Mouse (Mus musculus): ENCODE results near the gene Ppp2r5a. TPM values are rescaled to one million over a fixed set of nuclear protein-coding genes. Genes with fewer than 3 reads are reported as not detected.
"Not testable (repeated sequence)": the region's sequence is repeated elsewhere in the genome, so short reads cannot be mapped to it uniquely, and the experiment has no call there.

The Ppp2r5a gene
- polyA plus RNA-seq, 1 experiment from 2014 or later: 12.3 TPM

DNA sequence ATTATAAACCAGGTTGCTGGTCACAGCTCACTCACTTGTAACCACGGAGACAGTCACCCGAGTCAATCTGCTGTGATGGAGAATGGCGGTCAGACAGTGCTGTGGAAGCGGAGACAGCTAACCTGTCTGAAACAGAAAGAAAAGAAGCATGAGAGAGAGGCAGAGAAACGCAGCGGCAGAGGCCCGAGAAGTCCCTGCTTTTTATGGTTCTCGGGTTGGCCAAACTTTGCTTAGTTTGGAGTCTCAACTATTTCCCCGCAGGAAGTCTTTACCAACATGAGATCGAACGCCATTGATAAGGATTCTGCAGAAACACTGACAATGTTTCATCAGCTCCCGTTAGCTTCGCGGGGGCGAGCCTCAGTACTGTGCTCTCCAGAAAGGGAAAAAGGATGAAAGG lies 29.0 kb upstream of the Ppp2r5a start:
- Histone ChIP-seq H3K4me3 (no peak overlapping the region), H3K36me3 (no peaks in the 10 kb centered on the region), H3K27me3 (no peaks in the 10 kb centered on the region), H3K9me3 (no peaks in the 10 kb centered on the region), H3K4me1 (peaks cover 20% of the 10 kb centered on the region), H3K27ac (replicated peaks) (no peak overlapping the region), H3K9ac (replicated peaks) (no peak overlapping the region), H3K4me2 (replicated peaks) (no peak overlapping the region)
- 87% methylated on average over 15 of the region's 15 CpGs for WGBS
- no peak for ATAC-seq (ENCODE audit: low FRiP score, low read depth)

DNA sequence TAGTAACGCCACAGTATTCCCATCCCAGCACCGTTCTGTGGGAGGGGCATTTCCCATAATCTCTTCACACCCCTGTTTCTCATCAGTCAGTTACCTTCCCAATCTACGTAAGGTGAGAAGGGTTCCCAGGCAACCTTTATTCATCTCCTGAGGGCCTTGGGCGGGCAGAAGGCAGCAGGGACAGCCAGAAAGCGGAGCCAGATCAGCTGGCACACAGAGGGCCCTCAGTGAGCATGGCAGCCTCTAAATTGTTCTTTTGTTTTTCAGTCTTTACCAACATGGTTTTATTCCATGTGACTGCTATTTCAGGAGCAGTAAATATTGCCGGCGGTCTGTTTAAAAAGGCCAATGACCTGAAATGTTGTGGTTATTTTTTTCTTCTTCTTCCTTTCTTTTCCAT lies 27.0 kb upstream of the Ppp2r5a start:
- Histone ChIP-seq H3K4me1 (peaks cover 2% of the 10 kb centered on the region), H3K4me2 (replicated peaks) (no peak overlapping the region)

DNA sequence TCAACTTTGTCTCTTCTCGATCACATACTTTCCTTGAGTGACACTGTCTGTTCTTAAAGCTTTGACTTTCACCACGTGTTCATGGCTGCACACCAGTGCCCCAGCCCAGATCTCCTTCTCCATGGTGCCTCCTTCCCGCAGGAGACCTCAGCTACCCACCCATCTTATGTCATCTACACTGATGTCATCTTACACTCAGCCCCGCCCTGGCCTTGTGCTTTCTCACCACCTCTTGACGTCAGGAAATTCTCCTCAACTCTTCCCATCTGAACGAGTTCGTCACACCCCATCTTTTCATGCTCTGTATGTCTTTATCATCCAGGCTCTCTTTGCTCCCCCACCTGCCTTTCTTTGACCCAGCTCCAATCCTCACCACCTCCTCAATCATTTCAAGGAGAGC lies 22.8 kb upstream of the Ppp2r5a start:
- Histone ChIP-seq H3K36me3 (no peaks in the 10 kb centered on the region), H3K4me2 (replicated peaks) (no peak overlapping the region), H3K4me1 (no peaks in the 10 kb centered on the region), H3K27ac (replicated peaks) (no peak overlapping the region), H3K9me3 (no peaks in the 10 kb centered on the region), H3K27me3 (no peaks in the 10 kb centered on the region), H3K9ac (replicated peaks) (no peak overlapping the region), H3K4me3 (no peak overlapping the region)
- 82% methylated on average over 7 of the region's 7 CpGs for WGBS
- ATAC-seq (ENCODE audit: low FRiP score, low read depth): no peak

More for the DNA sequence above, 27.0 kb upstream of the Ppp2r5a start:
- Histone ChIP-seq H3K4me3 (no peak overlapping the region), H3K27me3 (no peaks in the 10 kb centered on the region), H3K27ac (replicated peaks) (no peak overlapping the region), H3K9ac (replicated peaks) (no peak overlapping the region), H3K9me3 (no peaks in the 10 kb centered on the region), H3K36me3 (no peaks in the 10 kb centered on the region)
- ATAC-seq (ENCODE audit: low FRiP score, low read depth): no peak
- 74% methylated on average over 7 of the region's 7 CpGs for WGBS

DNA sequence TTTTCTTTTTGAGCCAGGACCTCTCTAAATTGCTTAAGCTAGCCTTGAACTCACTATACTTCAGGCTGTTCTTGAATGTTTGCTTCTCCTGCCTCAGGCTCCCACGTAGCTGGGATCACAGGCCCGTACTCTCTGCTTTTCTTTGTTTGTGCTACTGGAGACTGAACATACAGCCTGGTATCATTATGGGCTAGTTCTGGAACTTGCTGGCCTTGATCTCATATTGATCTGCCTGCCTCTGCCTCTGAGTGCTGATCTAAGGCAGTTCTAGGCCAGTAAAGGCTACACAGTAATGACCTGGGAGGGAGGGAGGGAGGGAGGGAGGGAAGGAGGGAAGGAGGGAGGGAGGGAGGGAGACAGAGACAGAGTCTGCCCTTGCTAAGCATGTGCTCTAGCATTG lies 20.1 kb upstream of the Ppp2r5a start:
- Histone ChIP-seq H3K4me1 (no peaks in the 10 kb centered on the region), H3K27me3 (no peaks in the 10 kb centered on the region), H3K27ac (replicated peaks) (no peak overlapping the region), H3K9ac (replicated peaks) (no peak overlapping the region), H3K4me2 (replicated peaks) (no peak overlapping the region), H3K36me3 (no peaks in the 10 kb centered on the region), H3K4me3 (no peak overlapping the region), H3K9me3 (no peaks in the 10 kb centered on the region)
- no peak for ATAC-seq (ENCODE audit: low FRiP score, low read depth)
- WGBS: 69% methylated on average over 2 of the region's 2 CpGs

DNA sequence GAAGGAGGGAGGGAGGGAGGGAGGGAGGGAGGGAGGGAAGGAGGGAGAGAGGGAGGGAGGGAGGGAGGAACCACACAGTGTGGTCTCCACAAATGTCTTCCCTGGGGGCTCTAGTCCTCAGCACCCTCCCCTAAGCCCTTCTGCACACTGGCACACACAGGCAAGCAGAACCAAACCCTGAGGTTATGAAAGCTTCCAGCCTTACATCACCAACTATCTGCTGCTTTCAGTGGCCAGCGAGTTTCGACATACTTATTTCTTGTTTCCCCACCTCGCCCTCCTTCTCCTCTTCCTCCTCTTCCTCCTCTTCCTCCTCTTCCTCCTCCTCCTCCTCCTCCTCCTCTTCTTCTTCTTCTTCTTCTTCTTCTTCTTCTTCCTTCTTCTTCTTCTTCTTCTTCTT lies 19.6 kb upstream of the Ppp2r5a start:
- H3K36me3 ChIP-seq; H3K27ac ChIP-seq (replicated peaks); H3K27me3 ChIP-seq; H3K4me2 ChIP-seq (replicated peaks); H3K4me1 ChIP-seq; H3K9ac ChIP-seq (replicated peaks); H3K9me3 ChIP-seq; ATAC-seq (ENCODE audit: low FRiP score, low read depth); H3K4me3 ChIP-seq: not testable (repeated sequence)
- 65% methylated on average over 3 of the region's 3 CpGs for WGBS

DNA sequence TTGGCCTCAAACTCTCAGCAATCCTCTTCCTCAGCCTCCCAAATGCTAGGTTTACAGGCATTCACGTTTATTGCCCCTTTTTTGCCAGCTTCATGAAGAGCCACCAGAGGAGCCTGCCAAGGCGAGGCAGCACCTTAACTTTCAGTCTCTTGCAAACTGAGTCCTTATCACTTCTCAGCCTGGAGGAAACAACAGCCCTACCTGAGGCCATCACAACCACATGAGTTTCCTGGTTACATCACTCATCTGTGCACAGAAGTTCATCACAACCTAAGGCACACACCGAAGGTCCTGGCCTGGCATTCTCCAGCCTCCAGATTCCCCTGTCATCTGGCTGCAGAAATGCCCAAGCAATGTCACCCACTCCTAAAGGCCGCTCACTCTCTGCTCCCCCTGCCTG lies 19.1 kb upstream of the Ppp2r5a start:
- Histone ChIP-seq H3K27me3 (no peaks in the 10 kb centered on the region), H3K4me2 (replicated peaks) (no peak overlapping the region), H3K4me3 (no peak overlapping the region), H3K4me1 (no peaks in the 10 kb centered on the region), H3K36me3 (no peaks in the 10 kb centered on the region), H3K9ac (replicated peaks) (no peak overlapping the region; the same call in 1 of the 2 replicates), H3K9me3 (no peaks in the 10 kb centered on the region), H3K27ac (replicated peaks) (no peak overlapping the region)
- 66% methylated on average over 4 of the region's 4 CpGs for WGBS
- no peak for ATAC-seq (ENCODE audit: low FRiP score, low read depth)

DNA sequence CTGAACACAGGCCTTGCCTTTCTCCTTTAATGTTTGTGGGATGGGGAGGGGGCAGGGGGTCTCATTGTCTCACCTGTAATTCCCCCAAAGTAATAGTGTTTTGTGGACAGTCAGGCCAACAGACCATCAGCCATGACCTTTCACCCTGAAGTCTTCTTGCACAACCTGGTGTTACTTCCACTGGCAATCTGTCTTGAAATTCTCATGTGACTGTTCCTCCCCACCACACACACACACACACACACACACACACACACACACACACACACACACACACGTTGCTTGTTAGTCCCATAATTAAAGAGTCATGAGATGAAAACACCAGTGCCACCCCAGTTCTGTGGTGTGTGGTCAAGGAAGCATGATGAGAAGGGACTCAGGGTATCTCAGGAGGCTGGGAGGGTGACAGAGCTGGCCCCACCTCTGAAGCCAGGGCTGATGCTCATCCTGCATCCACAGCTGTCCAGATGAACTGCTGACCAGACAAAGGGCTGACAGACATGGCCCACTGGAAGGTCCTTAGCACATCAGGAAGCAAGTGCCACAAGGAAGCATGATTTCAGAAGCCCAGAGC lies 18.4 kb upstream of the Ppp2r5a start:
- WGBS: 50% methylated on average over 1 of the region's 1 CpGs
- H3K4me3 ChIP-seq: no peak overlapping the region
- H3K27ac ChIP-seq (replicated peaks): no peak overlapping the region
- no peak for ATAC-seq (ENCODE audit: low FRiP score, low read depth)
- H3K9ac ChIP-seq (replicated peaks): no peak overlapping the region
- H3K4me2 ChIP-seq (replicated peaks): no peak overlapping the region
- no peaks in the 10 kb centered on the region for H3K4me1 ChIP-seq
- no peaks in the 10 kb centered on the region for H3K27me3 ChIP-seq
- no peaks in the 10 kb centered on the region for H3K36me3 ChIP-seq
- no peaks in the 10 kb centered on the region for H3K9me3 ChIP-seq

DNA sequence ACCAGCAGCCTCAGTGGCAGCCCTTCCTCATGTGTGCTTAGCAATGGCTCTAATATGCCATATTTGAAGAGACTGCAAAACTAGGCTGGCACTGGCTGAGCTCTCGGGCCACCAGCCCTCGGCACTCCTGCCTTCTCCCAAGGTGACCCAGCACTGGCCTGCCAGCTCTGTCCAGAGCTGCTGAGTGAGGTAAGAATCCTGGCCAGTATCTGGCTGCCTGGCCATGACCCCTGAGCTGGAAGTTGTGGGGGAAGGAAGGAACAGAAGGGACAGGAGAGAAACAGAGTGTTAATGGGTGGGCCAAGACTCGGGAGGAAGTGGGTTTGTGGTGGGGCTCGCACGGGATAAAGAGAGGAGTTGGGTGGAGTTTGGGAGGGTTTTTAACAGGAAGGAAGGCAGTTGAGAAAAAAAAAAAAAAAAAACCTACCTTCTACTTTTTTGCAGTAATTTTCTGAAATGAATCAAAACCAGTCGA lies 17.9 kb upstream of the Ppp2r5a start:
- H3K9me3 ChIP-seq: no peaks in the 10 kb centered on the region
- no peak overlapping the region for H3K4me3 ChIP-seq
- 68% methylated on average over 6 of the region's 6 CpGs for WGBS
- no peak overlapping the region for H3K4me2 ChIP-seq (replicated peaks)
- ATAC-seq (ENCODE audit: low FRiP score, low read depth): no peak
- H3K27me3 ChIP-seq: no peaks in the 10 kb centered on the region
- no peak overlapping the region for H3K27ac ChIP-seq (replicated peaks)
- no peaks in the 10 kb centered on the region for H3K36me3 ChIP-seq
- H3K4me1 ChIP-seq: no peaks in the 10 kb centered on the region
- no peak overlapping the region for H3K9ac ChIP-seq (replicated peaks)

DNA sequence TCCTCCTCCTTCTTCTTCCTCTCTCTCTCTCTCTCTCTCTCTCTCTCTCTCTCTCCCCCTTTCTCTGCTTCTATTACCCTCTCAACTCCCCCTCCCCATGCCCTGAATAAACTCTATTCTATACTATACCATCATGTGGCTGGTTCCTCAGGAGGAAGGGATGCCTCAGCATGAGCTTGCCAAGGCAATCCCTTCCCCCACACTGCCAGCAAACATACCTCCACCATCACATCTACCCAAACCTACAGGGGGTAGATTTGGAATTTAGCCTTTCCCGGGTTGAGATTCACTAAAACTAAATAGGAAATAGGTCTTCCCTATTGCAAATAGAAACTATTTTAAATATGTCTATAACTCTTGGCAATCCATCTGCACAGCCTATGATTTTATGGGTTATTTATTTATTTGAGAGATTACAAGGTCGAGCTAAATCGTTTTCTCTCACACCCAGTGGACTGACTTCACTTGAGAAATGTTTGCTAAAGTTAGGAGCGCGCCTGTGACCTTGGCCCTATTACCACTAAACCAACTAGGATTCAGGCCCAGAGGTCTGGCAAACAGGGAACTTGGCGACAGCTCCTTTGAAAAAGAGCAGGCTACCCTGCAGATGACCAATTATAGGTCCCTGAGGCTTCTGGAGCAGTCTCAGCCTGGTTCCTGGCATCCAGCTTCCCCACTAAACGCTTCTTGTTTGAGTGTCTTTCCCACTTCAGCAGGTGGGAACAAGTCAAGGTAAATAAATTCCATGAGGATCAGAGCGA lies 17.1 kb upstream of the Ppp2r5a start:
- H3K36me3 ChIP-seq: no peaks in the 10 kb centered on the region
- H3K9me3 ChIP-seq: no peaks in the 10 kb centered on the region
- WGBS: 51% methylated on average over 8 of the region's 8 CpGs
- no peaks in the 10 kb centered on the region for H3K27me3 ChIP-seq
- no peak for ATAC-seq (ENCODE audit: low FRiP score, low read depth)
- no peak overlapping the region for H3K4me3 ChIP-seq
- H3K4me1 ChIP-seq: no peaks in the 10 kb centered on the region
- no peak overlapping the region for H3K4me2 ChIP-seq (replicated peaks)
- H3K9ac ChIP-seq (replicated peaks): no peak overlapping the region
- no peak overlapping the region for H3K27ac ChIP-seq (replicated peaks)

DNA sequence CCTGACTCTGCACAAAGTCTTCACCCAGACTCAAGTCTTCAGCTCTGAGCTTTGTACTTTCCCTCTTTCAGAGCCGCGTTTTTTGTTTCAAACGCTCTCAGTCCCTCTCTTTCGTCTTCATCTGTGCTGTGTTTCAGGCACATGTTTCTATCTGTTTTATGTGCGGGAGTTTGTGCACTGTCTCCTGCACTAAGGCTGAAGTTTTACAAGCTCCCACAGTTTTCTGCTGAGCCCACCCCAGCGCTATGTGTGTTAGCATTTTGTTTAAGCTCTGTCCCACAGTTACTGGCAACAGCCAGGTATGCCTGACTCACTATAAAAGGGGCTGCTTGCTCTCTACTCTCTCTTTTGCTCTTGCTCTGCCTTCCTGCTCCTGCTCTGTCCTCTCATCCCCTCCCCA lies 16.3 kb upstream of the Ppp2r5a start:
- no peaks in the 10 kb centered on the region for H3K4me1 ChIP-seq
- H3K9ac ChIP-seq (replicated peaks): no peak overlapping the region
- no peak overlapping the region for H3K27ac ChIP-seq (replicated peaks)
- no peak for ATAC-seq (ENCODE audit: low FRiP score, low read depth)
- no peaks in the 10 kb centered on the region for H3K27me3 ChIP-seq
- H3K36me3 ChIP-seq: no peaks in the 10 kb centered on the region
- no peaks in the 10 kb centered on the region for H3K9me3 ChIP-seq
- no peak overlapping the region for H3K4me2 ChIP-seq (replicated peaks)
- no peak overlapping the region for H3K4me3 ChIP-seq
- 55% methylated on average over 6 of the region's 6 CpGs for WGBS

DNA sequence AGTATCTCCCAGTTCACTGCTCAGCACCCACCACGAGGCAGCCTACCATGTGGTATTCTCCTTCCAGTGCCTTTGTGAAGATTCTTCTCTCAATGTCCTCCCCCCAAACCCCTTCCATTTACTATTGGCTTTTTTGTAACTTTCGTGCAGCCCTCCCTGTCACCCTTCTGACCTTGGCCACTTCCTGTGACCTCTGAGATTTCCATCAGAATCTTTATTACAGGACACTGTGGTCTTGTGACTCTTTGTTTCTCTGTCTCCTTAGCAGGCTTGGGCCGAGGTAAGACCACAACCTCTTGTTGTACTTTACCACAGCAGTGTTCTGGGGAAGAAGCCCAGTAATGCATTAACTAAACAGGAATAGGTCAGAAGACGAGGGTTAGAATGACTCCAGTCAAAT lies 15.9 kb upstream of the Ppp2r5a start:
- Histone ChIP-seq H3K9me3 (no peaks in the 10 kb centered on the region), H3K4me1 (no peaks in the 10 kb centered on the region), H3K27ac (replicated peaks) (no peak overlapping the region), H3K4me3 (no peak overlapping the region), H3K27me3 (no peaks in the 10 kb centered on the region), H3K9ac (replicated peaks) (no peak overlapping the region), H3K4me2 (replicated peaks) (no peak overlapping the region), H3K36me3 (no peaks in the 10 kb centered on the region)
- WGBS: 67% methylated on average over 4 of the region's 4 CpGs
- ATAC-seq (ENCODE audit: low FRiP score, low read depth): no peak

DNA sequence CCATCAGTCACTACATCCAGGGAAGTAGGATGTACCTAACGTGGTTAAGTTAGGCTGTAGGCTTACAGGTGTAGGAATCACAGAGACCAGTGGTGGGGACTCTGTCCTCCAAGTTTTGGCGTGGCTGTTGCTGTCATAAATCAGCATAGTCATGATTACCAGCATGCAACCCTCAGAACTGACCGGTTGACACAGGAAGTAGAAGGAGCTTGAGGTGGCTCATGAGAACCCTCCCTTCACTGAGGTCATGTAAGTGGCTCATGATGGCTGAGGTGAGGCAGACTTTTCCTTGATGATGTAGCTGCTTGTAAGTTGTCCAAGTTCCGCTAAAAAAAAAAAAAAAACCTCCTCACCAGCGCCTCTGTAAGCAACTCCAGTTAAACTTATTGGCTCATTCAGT lies 14.0 kb upstream of the Ppp2r5a start:
- no peaks in the 10 kb centered on the region for H3K9me3 ChIP-seq
- H3K27ac ChIP-seq (replicated peaks): no peak overlapping the region
- no peaks in the 10 kb centered on the region for H3K27me3 ChIP-seq
- no peak for ATAC-seq (ENCODE audit: low FRiP score, low read depth)
- WGBS: 89% methylated on average over 5 of the region's 5 CpGs
- H3K4me3 ChIP-seq: no peak overlapping the region
- no peaks in the 10 kb centered on the region for H3K4me1 ChIP-seq
- H3K9ac ChIP-seq (replicated peaks): no peak overlapping the region
- no peak overlapping the region for H3K4me2 ChIP-seq (replicated peaks)
- no peaks in the 10 kb centered on the region for H3K36me3 ChIP-seq

DNA sequence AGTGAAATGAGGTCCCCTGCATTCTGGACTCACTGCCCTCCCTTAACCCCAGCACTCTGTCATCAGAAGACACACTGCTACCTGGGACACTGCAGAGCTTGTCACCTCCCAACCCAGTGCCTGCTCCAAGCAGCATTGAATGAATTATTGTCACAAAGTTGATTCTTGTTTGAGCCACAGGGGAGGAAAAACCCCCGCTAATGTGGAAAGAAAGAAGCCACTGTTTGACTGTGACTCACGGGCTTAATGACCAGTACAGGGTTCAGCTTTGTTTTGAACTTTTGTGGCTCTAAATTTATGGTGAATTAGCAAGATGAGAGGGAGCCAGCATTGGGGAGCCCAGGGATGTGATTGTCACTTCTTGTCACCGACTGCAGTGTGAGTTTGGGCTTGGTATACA lies 13.5 kb upstream of the Ppp2r5a start:
- WGBS: 37% methylated on average over 3 of the region's 3 CpGs

More for the DNA sequence above, 13.5 kb upstream of the Ppp2r5a start:
- no peak overlapping the region for H3K4me2 ChIP-seq (replicated peaks)
- no peaks in the 10 kb centered on the region for H3K27me3 ChIP-seq
- no peak overlapping the region for H3K27ac ChIP-seq (replicated peaks)
- H3K36me3 ChIP-seq: no peaks in the 10 kb centered on the region
- H3K9ac ChIP-seq (replicated peaks): no peak overlapping the region
- H3K4me1 ChIP-seq: no peaks in the 10 kb centered on the region
- no peaks in the 10 kb centered on the region for H3K9me3 ChIP-seq
- ATAC-seq (ENCODE audit: low FRiP score, low read depth): no peak
- no peak overlapping the region for H3K4me3 ChIP-seq

All from midbrain, embryonic 12.5 days (tissue).